Mouse (Mus musculus) megakaryocyte, embryonic 14.5 days (primary cell): ENCODE measurements at regions not wholly inside any gene's neighbourhood (a gene's known extent, or its start where the extent isn't known, plus 50 kb on each side); places are given as distances from the start of the nearest gene placed in this dataset.

Experiments used
- FLI1 ChIP-seq: IDR thresholded peaks from 2 replicates; pipeline ENCODE4 v1.6.1; 2012; ENCODE audit warnings: low read length, inconsistent platforms, mixed read lengths
- GATA1 ChIP-seq: IDR thresholded peaks from 3 replicates; pipeline ENCODE4 v1.6.1; 2012; ENCODE audit warnings: mixed read lengths, low read length, inconsistent platforms, borderline replicate concordance

DNA sequence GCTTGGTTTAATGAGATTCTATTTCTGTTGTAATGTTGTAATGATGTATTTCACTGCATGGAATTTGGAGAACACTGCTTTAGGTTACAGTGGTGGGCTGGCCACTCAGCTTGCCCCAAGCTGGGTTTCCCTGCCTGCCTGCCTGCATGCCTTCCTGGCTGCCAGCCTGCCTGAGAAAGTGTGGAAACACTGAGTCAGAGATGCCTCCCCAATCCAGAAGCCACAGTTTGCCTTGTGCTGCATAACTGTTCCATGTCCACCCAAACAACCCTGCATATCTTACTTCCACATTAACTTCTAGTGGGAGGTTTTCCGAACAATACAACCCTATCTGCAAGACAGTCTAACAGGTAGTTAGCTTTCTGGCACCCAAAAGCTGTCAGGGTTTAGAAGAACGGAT is 127.0 kb upstream of the Tbl1xr1 start:
- TF ChIP-seq GATA1 (no peak), FLI1 (no peak)
